Mouse (Mus musculus) frontal cortex, postnatal 25 days (tissue): ENCODE measurements around the gene Ap1b1.

Source experiments
- DNase-seq, 2 experiments: peaks; one replicate each; pipeline ENCODE4 v3.0.0; 2022; ENCODE audit warnings: low spot score in 2 of 2

Gene Ap1b1

DNA sequence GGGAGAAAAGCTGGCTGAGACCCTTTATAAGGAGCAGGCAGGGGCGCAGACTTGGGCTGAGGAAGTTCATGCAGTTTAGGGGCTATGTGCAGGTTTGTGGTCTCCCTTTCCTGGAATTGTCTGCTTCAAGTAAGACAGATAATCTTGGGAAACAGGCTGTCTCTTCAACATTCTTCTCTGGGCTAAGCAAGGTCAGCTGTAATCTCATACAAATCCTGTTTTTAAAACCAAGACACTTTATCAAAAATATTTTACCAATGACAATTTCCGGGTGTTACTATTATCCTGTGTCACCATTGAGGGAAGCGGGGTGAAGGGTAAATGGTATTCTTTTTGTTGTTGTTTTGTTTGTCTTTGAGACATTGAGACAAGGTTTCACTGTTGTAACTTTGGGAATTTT lies 1.8 kb upstream of the Ap1b1 start:
- no peak for DNase-seq

DNA sequence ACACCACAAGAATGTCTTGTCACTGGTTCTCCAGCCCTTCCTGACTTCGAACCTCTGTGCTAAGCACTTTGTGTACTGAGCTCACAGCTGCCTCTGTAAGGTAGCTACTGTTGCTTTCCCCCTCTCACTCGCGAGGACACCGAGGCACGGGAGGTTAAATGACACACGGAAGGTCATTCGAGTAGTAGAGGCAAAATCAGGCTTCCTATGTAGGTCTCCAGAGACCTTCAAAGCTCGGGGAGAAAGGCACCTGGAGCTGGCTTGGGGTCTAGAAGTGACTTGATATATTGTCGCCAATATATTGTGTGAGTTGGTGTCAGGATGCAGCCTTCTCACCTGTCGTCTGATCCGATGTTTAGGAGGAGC lies 846 bp downstream of the Ap1b1 start:
- no peak for DNase-seq

DNA sequence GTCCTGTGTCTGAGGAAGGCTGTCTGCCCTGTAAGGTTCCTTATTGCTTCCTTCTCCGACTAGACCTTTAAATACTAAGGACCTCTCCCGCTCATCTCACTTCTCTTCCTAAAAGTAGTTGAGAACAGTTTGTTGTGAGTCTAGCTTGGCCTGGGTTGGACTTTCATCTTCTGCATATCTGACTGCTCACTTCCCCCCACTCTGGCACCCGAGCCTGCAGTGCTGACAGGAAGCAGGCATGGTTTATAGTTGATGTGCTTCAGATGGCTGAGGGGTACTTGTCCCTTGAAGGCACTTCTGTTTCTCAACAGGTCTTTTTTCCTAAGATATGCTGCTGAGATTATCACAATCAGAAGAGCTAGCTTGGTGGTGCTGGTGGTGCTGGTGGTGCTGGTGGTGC lies 2.6 kb downstream of the Ap1b1 start:
- no peak for DNase-seq

DNA sequence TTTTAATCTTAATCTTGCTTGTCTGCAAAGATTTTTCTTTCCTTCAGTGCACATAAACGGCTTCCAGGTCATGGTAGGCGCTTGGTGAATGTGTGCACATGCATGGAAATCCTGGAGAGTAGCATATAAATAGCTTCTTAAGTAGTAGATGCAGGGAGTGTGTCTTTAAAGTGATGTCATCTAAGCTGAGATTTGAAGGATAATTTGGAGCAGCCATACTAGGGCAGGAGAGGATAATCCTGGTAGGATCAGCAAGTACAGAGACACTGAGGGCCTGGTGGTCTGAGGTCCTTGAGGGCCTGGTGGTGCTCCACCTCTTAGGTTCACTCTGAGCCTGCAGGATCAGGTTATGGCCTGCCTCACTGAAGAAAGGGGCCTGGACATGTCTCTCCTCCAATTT lies 5.8 kb downstream of the Ap1b1 start:
- DNase-seq = no peak

DNA sequence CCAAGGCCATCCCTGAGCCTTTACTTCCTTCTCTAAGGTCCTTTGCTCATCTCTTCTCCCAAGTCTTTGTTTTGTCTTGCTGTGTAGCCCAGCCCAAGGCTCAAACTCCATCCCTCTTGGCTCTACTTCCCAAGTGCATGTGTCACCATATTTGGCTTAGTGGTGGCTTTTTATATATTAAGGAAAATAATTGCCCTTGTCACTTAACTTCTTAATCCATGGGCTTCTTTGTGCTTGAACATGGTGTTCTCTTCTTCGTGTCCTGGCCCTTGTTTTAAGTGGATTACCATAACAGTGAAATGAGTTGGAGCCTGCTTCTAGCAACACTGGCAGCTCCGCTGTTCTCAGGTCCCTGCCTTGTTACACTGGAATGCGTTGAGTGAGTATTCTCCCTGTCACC lies 9.1 kb downstream of the Ap1b1 start:
- DNase-seq = no peak

DNA sequence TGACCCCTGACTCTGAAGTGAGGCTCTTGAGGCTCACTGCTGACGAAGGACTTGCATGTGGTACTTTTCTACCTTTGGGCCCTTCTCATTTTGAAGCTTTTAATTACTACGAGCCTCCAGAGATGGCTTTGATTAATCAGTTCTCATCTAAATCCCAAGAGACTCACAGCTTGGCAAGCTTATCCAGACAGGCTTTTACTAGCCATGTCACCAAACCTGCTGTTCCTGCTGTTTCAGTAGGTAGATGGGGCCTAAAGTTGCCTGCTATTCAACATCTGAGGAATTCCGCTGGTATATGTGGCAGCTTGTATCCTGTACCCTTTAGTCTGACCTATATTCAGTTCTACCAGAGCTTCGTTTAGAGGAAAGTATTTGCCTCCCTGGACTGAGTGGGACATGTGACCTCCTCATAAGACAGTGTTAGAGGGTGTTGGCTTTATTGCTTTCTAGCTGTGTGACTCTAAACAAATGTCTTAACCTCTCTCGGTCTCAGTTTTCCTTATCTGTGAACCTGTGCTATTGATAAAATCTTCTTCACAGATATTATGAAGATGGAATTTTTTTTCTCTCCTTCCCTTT lies 10.1 kb downstream of the Ap1b1 start:
- no peak for DNase-seq

DNA sequence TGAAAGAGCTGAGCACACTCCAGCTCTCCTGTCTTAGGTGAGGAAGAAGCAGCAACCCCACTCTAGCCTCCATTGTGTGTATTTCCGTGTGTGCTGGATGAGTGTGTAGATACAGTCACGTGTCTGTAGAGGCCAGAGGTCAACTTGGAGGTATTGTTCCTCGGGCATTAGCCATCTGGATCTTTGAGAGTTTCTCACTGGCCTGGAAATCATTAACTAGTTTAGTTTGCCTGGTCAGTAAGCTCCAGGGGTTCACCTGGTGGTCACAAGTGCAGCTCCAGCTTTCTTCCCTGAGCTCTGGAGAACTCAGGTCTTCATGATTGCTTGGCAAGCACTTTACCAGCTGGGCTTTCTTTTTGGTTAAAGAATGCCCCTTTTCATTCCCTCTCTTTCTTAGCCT lies 11.7 kb downstream of the Ap1b1 start:
- DNase-seq = no peak

DNA sequence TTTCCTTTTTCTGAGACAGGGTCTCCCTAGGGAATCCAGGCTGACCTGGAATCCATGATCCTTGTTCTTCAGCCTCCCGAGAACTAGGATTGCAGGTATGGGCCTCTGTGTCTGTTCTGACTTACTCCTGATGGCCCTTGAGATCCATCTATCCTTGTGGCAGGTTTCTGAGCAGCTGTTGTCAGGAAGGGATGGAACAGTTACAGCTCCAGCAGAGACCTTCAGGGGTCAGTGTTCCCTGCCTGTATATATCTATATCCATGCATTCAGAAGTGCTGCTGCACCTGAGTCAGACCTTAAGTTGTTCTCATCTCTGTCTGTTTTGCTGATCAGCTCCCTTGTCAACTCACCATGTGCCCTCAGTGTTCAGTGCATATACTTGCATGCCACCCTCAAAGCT lies 12.1 kb downstream of the Ap1b1 start:
- no peak for DNase-seq

DNA sequence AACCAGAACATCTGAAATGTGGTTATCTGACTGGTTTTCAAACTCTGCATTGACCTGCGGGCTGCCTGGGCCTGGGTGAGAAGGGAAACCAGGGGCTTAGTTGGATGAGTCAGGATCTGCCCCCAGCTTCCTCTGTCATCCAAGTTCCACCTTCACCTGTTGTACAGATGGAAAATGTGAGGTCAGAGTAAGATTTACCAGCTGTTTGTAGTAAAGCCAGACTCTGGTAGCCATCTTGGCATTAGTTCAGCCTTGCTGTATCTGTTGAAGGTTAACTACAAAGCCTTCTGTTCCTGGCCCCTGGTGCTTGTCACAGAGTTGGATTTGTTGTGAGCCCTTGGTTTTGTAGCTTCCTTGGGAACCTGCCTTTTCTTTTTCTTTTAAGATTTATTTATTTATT lies 13.6 kb downstream of the Ap1b1 start:
- DNase-seq = no peak

DNA sequence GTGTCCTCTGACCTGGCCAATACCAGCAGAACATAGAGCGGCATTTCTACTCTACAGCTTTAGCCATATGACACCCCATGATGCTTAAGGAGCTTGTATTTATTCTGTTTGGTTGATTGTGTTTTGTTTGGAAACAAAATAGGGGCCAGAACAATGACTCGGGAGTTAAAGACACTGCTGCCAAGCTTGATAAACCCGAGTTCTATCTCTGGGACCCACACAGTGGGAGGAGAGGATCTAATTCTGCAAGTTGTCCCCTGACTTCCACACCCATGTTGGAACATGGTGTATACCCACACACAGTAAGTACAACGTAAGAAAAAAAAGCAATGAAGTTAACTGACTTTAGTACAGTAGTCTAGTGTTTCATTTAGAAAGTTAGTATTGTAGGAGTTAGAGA lies 16.2 kb downstream of the Ap1b1 start:
- no peak for DNase-seq

DNA sequence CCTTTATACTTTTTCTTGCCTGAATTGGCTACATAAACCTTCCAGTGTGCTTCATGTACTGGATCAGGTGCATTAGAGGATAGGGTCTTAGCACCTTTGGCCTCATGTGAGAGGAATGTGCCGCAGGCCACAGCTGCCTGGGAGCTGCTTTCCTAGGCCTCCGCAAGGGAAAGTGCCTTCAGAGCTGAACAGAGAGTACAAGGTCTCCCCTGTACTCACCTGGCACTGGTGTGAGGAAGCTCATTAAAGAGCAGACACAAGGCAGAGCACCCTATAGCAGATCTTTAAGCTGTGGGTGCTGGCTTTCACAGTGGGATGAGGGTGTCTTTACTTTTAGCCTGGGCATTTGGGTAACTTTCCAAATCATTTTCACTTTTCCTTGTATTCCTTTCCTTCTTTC lies 18.9 kb downstream of the Ap1b1 start:
- DNase-seq = no peak

DNA sequence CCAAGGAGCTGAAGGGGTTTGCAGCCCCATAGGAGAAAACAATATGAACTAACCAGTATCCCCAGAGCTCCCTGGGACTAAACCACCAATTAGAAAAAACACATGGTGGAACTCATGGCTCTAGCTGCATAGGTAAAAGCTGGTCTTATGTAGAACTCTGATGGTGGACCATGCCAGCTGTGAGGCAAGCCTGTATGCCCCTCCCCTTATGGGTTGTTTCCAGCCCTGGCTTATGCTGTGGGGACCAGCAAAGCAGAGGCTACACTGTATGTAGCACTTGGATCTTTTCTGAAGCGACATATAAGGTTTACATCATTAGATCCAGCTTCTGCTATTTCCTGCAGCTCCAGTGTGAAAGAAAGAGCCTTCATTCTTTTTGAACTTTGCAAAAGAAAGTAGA lies 20.6 kb downstream of the Ap1b1 start:
- DNase-seq = no peak

DNA sequence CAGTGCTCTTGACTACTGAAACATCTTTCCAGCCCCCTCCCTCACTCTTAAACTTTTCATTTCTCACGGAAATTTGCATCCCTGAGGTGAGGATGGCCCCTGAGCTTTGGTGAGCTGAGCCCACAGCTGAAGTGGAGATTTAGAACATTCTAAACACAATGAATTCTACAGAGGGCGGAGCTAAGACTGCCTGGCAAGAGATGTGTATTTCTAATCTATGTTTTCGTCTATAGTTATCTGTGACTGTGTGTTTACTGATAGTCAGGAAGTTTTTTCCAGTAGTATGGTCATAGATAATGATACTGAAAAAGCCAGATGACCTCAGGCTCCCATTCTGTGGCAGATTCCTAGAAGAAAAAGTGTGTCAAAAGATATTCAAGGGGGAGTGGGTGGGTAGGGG lies 22.2 kb downstream of the Ap1b1 start:
- no peak for DNase-seq

DNA sequence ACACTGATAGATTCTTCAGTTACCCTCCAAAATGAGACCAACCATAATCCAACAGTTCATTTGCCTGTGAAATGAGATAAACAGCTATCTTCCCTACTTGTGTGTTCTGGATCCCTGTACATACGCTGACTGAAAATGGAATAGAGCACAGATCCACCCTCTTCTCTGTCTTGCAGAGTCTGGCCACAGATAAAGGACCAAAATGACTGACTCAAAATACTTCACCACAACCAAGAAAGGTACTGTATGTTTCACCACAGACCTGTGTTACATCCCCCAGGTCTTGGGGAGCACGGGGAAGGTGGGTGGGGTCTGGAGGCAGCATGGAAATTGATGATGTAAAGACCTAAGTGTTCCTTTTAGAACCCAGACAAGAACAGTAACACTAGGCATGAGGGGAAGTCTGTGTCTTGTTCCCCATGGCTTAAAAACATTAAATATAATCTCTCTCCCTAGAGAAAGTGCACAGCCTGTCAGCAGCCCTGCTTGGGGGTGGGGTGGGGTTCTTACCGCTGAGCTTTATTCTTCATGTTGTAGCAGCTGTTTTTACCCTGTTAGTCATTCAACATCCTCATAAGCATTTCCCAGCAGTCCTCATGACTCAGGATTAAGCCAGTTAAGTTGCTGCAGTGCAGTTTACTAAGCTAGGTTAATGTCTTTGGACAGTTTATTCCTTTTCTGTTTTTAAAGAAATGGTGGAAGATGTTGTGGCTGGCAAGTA lies 22.9 kb downstream of the Ap1b1 start:
- no peak for DNase-seq

DNA sequence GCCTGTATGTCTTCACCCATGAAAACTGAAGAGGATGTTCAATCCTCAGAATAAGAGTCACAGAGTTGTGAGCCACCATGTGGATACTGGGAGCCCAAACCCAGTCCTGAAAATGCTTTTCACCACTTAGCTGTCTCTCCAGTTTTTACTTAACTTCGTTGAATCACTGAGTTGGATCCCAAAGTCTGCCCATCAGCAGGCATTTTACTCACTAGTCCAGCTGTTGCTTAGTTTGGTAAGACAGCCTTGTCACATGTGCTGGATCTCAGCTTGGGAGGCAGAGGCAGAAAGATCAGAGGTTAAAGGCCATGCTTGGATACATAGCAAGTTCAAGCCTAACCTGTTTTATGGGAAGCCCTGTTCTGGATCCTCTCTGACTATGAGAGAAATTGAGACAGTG lies 23.6 kb downstream of the Ap1b1 start:
- DNase-seq = no peak

DNA sequence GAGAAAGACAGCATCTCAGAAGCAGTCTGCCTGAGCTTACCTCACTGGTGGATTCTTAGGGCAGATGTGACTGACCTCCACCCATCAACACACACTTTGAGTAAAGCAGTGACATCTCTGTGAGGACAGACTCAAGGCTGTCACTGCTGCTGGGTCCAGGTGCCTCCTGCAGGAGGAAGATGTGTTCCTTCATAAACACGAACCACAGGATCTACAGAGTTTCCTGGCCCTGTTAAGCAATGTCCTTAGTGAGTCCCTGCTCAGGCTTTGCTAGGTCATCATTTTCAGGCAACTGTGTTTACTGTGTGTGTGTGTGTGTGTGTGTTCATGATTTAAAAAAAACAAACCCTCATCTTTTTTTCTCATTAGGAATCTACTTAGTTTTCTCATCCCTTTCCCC lies 24.9 kb downstream of the Ap1b1 start:
- no peak for DNase-seq

DNA sequence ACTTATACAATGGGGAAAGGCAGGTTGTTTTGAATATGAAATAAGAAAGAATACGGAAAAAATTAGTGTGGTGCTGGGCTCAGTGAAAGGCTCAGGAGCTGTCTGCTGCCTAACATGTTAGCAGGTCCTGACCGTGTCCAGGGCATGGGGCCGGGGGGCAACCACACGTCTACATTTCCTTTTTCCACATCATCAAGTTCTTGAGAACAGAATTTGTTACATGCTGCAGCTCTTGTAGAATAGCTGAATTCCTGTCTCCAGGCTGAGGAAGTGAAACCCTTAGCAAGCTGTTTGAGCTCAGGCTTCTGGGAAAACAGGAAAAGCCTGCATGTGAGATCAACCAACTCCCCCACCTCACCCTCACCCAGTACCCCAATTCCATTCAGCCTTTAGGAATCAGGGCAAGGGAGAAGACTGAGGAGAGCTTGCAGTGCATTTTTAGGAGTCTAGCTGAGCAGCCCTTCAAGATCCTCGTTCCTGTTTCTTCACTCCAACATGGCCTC lies 25.6 kb downstream of the Ap1b1 start:
- no peak for DNase-seq

DNA sequence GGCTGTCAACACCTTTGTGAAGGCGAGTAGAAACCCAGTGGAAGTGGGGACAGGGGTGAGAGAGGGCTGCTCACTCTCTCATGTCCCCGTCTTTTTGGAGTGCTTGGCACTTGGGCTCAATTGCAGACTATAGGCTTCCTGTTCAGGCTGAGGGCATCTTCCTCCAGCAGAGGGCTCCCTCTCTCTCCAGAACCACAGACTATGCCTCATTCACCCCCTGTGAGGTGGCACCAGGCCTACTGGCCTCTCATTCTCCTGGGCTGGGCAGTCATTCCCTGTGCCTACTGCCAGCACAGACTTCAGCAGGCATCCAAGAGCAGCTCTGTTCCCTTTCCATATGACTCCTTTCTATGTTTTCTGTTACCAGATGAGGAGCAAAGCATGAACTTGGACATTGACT lies 29.1 kb downstream of the Ap1b1 start:
- peak; percentile 55 to 60 for DNase-seq

DNA sequence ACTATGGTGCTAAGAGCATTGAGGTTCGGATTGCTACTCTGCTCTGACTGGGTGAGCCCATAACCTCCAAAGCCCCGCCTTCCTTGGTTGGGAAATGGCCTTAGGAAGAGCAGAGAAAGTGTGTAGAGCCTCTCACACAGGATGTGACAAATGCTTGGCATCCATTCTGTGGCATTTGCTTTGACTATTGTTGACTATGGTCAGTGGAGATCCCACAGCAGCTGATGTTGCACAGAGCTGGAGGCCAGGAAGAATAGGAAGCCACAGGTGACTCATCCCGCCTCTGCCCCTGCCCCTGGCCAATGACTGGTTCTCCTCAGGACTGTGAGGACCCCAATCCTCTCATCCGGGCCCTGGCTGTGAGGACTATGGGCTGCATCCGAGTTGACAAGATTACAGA lies 29.7 kb downstream of the Ap1b1 start:
- DNase-seq = no peak

DNA sequence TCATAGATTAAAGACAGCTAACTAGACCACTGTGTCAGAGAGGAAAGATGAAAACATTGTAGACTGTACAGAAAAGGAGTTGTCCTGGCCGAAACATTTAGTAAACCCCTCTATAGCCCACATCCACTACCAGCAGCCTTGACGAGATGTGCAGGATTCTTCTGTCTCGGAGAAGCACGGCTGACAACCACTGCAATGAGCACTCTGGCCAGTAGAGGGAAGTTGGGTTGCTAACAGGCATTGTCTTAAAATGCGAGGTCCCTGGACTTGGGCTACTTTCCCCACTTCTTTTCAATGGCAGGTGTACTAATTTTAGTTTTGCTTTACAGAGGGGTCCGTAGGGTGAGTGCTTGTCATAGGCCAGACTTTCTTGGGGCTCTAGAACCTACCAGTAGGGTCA lies 30.9 kb downstream of the Ap1b1 start:
- no peak for DNase-seq

DNA sequence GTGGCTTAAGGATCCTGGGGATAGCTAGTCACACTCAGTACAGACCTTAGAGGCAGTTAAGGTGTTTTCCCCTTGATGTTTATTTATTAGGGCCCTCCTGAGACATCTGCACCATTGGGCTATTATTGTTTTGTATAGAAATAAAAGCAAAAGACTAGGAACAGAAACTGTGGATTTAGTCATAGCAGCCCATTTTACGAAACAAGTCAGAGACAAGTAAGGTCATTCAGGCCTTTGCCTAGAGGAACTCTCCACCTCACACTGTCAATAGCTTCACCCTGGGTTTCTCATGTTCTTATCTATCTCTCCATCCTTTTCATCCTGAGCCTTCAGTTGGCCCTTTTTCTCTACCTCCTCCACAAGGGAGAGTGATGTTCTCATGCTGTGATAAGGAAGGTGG lies 38.5 kb downstream of the Ap1b1 start:
- no peak for DNase-seq

DNA sequence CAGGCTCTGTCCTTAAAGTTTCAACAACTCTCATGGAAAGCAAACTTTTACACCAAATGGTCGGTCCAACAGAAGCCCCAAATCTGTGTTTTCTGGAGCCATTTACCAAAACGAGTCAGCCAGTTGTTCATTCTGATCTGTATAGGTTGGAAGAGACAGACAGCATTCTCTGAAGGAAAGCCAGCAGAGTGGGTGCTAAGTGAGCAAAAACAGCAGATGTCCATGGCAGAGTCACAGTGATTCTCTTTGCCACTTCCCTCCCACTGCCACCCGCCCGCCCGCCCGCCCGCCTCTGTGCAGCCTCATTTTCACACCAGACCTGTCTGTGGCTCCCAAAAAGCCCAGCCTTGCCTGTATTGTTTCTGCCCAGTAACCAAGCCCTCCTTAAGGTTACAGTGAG lies 41.6 kb downstream of the Ap1b1 start:
- DNase-seq = no peak

DNA sequence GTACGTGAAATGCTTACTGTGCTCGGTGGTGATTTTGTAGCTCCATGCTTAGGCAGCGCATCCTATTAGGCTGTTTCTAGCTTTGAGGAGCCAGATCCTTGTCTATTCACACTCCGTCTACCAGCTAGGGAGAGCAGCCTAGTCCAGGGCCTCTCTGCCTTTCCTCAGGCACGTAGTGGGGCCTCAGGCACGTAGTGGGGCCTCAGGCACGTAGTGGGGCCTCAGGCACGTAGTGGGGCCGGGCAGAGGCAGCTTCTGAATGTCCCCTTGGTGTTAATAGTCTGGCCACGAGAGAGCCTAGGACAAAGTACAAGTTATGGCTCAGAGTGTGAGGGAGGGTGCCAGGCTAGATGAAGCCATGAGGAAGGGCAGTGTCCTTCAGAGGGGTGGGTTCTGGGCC lies 46.1 kb downstream of the Ap1b1 start:
- DNase-seq = no peak

DNA sequence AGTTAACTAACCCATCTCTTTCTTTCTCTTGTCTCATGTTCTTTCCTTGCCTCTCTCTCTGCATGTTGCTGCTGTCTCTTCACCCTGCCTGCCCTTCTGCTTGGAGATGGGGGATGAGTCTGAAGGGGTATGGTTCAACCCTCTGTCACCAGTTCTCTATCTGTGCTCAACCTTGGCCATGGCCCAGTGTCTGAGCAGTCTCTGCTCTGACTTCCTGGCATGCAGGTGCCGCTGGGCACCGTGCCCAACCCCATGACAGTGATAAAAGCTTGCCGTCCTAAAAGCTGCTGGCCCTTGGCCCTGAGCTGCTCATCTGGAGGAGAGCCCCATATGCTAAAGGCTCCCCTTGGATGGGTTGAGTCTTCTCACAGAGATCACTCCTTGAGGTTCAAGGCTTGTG lies 46.5 kb downstream of the Ap1b1 start:
- no peak for DNase-seq
